Mouse (Mus musculus): ENCODE measurements around the gene Reg3d.
A peak's percentile ranks its signal among the peaks of the same experiment; 100 is the strongest.
"Not testable (repeated sequence)": the region's sequence is repeated elsewhere in the genome, so short reads cannot be mapped to it uniquely, and the experiment has no call there.

The Reg3d gene

DNA sequence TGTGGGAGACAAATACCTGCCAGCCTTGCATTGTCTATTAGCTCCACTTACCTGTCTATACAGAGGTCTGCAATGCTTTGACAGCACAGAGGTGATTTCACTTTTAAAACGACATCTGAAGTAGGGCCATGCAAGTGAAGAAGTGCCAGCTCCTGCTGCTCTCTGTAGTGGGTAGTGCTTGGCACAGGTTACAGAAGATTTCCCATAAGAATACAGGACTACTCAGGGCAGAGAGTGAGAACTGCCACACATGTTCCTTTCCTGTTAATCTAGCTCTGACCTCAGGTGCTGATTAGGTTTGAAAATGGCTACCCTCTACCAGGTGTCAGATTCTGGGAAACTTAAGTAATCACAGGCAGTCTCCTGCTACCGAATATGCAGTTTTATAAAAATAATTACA lies at the start of gene Reg3d:
Gene Reg3d, minus strand, starts transcription at position 101 of the 400 bp plus-strand sequence.
- no peak for DNase-seq

DNA sequence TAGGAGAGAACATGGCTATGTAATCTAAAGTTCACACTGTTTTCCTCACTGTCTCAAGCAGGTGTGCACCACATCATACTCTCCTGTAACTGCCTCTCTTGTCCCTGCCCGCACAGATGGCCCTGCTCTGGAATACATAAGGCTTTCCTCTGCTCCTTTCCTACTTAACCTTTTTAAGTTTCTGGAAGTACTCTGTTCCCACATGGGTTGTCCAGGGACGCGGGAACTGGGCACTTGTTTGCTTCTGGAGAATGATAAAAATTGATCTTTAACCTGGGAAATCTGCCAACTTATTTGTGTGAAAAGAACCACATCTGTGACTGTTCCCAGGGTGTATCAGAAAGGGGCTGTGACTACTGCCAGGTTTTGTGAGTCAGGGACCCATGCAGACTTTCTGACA lies 46.8 kb upstream of the Reg3d start:
- no peak for DNase-seq

DNA sequence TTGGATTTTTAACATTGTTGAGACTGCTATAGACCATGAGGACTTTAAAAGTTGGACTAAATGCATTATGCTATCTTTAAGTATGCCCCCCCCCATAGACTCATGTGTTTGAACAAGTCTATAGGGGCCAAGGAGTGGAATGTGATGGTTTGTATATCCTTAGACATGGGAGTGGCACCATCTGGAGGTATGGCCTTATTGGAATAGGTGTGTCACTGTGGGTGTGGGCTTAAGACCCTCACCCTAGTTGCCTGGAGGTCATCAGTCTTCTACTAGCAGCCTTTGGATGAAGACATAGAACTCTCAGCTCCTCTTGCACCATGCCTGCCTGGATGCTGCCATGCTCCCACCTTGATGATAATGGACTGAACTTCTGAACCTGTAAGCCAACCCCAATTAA lies 43.7 kb upstream of the Reg3d start, which contains the start of gene Reg1:
Gene Reg1, plus strand, starts transcription at position 301 of the 400 bp plus-strand sequence.
- not testable (repeated sequence) for DNase-seq

DNA sequence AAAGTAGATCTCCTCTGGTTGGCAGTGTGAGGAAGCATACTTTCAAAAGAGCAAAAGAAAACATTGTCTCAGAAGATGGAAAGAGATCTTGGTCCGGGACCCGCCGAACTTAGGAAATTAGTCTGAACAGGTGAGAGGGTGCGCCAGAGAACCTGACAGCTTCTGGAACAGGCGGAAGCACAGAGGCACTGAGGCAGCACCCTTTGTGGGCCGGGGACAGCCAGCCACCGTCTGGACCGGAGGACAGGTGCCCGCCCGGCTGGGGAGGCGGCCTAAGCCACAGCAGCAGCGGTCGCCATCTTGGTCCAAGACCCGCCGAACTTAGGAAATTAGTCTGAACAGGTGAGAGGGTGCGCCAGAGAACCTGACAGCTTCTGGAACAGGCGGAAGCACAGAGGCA lies 16.7 kb upstream of the Reg3d start, which contains the start of gene Reg2:
Gene Reg2, plus strand, starts transcription at position 301 of the 400 bp plus-strand sequence.
- not testable (repeated sequence) for DNase-seq

DNA sequence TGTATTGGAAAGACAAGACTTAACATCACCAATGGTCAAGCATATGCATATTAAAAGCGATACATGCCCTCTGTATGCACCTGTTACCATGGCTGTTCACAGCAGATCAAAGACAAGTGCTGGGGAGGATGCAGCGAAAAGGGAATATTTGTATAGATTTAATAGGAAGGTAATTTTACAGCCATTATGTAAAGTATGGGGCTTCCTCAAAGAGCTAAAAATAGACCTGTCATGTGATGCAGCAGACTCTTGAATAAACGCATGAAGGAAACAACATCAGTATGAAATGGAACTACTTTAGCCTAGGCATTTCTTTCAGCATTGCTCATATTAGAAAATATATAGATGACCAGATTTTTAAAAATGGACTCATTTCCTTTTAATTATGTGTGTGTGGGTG lies 6.9 kb upstream of the Reg3d start:
- DNase-seq = no peak

DNA sequence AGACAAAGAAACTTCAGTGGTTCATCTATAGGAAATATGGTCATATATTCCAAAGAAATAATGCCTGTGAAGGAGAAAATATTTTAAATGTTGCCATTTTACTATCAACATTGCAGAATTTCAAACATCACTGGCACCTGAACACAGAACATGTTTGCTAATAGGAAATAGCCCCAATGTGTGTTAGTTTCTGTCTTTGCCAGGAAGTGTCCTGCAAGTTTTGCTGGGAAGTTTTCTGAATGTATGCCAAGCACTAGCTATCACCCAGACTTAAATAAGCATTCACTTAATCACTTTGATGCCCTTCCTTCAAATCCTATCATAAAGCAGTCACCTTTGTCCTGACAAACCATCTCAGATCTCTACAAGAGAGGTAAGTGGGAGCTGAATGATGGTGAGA lies 1.7 kb upstream of the Reg3d start, which contains the start of gene Reg3a:
Gene Reg3a, plus strand, starts transcription at position 301 of the 400 bp plus-strand sequence.
- no peak for DNase-seq

DNA sequence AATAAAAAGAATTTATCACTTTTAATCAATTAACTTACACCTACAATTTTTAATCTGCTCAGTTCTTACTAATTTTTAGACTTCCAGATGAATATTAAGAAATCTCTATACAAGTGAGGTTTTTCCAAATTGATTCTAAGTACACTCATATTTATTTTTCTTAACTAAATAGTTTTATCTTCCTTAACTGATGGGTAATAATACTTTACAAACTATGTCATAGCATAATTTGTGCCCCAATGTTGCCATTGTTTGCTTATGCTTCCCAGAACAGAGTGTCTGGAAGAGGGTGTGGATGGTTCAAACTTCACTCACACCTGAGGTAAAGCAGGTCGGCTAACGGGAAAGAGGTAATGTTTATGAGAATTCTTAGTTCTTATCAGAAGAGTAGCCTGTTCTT lies 8.3 kb downstream of the Reg3d start, which contains the start of gene Reg3b:
Gene Reg3b, plus strand, starts transcription at position 301 of the 400 bp plus-strand sequence.
- DNase-seq = no peak

DNA sequence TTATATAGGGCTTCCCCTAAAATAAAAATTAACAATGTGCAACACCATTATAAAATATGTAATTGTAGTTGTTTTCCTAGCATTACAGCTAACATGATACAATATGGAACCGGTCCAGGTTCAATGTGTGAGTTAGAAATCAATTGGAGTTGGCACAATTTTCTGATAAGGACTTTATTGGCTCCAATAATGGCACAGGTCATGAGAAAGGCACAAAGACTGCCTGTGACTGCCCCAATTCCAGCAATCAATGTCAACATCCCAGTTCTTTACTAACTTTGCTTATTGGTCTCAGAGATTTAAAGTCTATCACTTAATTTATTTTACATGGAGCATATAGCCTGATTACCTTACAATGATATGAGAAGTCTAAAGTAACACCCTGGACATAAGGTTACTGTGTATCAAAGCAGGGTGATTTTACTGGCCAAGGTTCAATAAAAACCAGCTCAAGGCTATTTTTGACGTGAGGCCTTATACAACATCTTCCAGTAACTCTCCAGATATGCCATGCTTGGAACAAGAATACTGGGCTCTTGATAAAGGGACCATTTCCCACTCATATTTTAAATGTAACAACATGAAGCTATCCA lies 16.6 kb downstream of the Reg3d start:
- no peak for DNase-seq

DNA sequence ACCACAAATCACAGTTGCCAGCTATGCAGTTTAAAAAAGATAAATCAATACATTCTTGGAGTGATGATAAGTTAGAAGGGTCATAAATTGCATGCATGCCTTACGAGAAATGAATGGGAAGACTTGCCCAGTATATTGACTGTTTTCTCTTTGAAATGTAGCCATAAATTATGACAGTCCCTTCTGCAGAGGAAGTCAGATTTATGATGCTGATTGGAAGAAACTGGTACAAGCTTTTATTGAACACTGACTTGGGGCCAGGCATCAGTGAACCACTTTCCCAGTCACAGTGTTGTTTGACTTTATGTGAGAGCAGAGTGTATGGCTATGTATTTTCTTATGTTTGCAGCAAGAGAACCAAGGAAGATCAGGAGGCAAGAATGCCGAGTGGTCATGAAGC lies 37.0 kb downstream of the Reg3d start:
- no peak for DNase-seq

DNA sequence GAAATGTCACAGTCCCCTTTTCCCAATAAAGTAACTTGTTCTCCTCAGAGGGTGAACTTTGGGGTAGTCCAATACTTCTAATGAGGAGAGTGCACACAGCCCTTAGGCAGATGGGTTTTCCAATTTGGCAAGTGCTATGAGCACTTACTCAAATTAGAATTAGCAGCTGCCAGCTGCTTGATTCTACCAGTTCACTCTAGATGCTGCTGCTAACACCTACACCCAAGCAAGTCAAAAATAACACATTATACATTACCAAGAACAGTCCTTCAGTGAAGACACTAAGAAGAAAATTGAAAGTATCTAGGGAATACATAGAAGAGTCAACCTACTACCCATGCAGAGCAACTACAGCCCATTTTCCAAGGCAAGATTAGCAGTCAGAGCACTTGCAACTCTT lies 38.4 kb downstream of the Reg3d start:
- DNase-seq = no peak

DNA sequence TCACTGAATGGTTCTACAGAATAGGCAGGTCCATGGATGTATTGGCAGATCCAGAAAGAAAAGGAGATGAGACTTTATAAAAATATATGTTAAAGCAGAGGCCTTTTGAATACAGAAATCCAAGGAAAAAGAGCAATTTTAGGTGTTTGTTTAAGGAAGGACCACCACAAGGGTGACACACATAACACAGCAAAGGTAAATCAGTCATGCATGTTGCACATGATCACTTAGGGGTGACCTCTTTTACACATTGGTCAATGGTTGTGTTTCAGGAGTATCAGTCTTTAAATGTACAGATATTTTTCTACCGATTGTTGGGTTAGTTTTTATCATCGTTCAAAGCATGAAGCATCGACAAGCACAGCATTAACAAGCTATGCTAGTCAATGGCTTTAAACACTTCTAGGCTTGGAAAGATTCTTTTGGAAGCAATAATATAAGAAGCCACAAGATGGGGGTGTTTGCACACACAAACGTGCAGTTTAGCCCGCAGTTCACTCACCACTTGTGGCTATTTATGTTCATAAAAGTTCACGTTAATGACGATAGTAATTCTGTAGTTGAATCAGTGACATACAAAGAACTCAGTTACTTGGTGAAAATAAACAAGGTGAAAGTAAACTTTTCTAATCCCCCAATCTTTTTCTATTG lies 46.6 kb downstream of the Reg3d start:
- DNase-seq = peak; percentile 30

DNA sequence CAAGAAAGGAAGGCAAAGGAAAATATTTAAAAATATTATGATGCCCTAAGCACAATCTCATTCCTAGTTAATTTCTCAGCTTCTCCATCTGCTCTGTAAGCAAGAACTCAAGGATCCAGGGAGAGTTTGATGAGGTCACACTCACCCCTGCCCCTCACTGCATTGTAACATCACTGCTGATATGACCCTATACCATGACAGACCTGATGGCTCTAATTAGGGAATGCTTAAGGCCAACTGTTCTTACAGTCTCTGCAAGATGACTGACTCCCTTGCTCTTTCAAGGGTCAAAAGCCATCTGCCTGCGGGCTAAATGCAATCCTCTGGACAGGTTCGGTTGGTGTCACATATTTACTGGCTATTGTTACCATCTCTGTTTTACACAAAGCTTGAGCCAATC lies 49.5 kb downstream of the Reg3d start:
- no peak for DNase-seq

DNA sequence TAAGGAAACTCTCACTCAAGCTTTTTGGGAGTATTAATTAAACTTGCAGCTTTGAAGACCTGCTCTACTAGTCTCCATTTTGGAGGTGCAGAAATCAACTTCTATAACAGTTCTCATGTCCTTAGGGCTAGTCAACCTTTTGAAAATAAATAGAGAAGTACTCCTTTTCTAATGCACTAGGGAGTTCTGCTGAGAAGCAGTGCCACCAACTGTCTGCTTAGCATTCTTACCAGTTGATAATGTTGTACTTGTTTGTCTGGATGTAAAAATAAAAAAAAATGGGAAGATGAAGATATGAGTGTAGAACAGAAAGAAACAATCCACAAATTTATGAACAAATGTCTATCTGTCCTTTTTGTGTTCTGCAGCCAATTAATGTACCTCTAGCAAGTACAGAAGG lies 50.9 kb downstream of the Reg3d start:
- no peak for DNase-seq
